Mouse (Mus musculus) embryonic facial prominence, embryonic 13.5 days (tissue): Measurements from ENCODE around the gene Serpina1a. TPM values are rescaled to one million over a fixed set of nuclear protein-coding genes. Genes with fewer than 3 reads are reported as not detected.
"Not testable (repeated sequence)": the region's sequence is repeated elsewhere in the genome, so short reads cannot be mapped to it uniquely, and the experiment has no call there.

Experiments
- ATAC-seq: fragments of 200-750 bp; cut with Nextera tagmentation; 2 replicates; pipeline ENCODE4 v1.8.0; 2017; ENCODE audit warnings: low read depth; ENCODE audit not compliant: insufficient number of reproducible peaks, insufficient read depth, low FRiP score, low TSS enrichment
- H3K27ac ChIP-seq: fragments of 300-500 bp; sonication (generic); 2 replicates; pipeline ENCODE4 v1.5.1; 2015; ENCODE audit warnings: moderate library complexity, mild to moderate bottlenecking, inconsistent platforms
- H3K27me3 ChIP-seq: fragments of 300-500 bp; sonication (generic); 2 replicates; pipeline ENCODE4 v1.6.1; 2015; ENCODE audit warnings: mild to moderate bottlenecking, inconsistent platforms
- H3K36me3 ChIP-seq: fragments of 300-500 bp; sonication (generic); 2 replicates; pipeline ENCODE4 v1.6.1; 2015; ENCODE audit warnings: mild to moderate bottlenecking, inconsistent platforms
- H3K4me1 ChIP-seq: fragments of 300-500 bp; sonication (generic); 2 replicates; pipeline ENCODE4 v1.6.1; 2015; ENCODE audit warnings: inconsistent platforms
- H3K4me2 ChIP-seq: fragments of 300-500 bp; sonication (generic); 2 replicates; pipeline ENCODE4 v1.6.1; 2015; ENCODE audit warnings: moderate library complexity, mild to moderate bottlenecking, inconsistent platforms
- H3K4me3 ChIP-seq: fragments of 300-500 bp; sonication (generic); 2 replicates; pipeline ENCODE4 v1.5.1; 2015; ENCODE audit warnings: mild to moderate bottlenecking, inconsistent platforms
- H3K9ac ChIP-seq: fragments of 300-500 bp; sonication (generic); 2 replicates; pipeline ENCODE4 v1.6.1; 2015; ENCODE audit warnings: mild to moderate bottlenecking, inconsistent platforms
- H3K9me3 ChIP-seq: fragments of 300-500 bp; sonication (generic); 2 replicates; pipeline ENCODE4 v1.6.1; 2016; ENCODE audit warnings: inconsistent platforms
- WGBS: fragments of 180-500 bp; shearing (Covaris S2); methylation state at CpG from one replicate; pipeline ENCODE4 v1.1.7; 2015; ENCODE audit warnings: mixed read lengths; 5-methylcytosine and 5-hydroxymethylcytosine counted together
- polyA plus RNA-seq: library from polyadenylated mRNA; unstranded; fragments of >200 nt; fragmentation: Nextera tagmentation; extraction: Ambion mirVana; gene quantifications from 2 replicates; pipeline ENCODE4 v1.2.1, GENCODE M21; 2015

Gene Serpina1a
- 13.0 TPM in 1 of 2 replicates, not detected in the other for polyA plus RNA-seq

DNA sequence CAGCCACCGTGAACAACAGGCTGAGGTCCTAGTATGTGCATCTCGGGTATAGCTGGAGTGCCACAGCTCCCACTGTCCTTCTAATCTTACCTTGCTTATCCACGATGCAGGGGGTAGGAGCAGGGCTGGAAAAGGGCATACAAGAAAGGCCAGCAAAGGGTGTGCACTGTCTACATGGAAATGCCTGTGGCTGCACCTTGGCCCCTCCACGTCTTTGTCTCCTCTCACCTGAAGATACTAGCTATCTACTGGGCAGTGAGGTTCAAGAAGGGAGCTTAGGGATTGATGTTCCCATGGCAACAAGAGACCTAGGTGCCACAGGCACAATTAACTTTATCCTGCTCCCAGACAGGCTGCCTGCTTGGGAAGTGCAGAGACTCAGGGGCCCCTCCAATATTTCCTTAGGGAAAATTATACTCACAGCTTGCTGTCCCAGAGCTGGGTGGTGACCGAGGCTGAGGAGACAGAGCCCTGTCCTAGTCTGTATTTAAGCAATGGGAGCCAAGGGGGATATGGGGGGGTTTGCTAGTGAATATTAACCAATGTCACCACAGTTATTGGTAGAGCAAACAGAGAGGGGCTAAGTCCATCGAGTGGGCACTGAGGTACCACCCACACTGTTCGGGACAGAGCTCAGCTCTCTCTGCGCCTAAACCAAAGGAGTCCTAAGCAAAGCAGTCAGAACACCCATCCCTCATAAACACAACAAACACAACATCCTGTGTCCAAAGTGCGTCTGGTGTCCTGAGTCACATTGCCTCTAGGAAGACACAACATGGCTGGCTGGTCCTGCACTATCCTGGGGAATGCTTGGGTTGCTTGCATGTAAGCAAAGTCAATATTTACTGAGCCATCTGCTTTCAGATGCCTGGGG lies at the start of gene Serpina1a:
TSS of gene Serpina1a (minus strand) at position 462 of the 874 bp plus-strand sequence.
- not testable (repeated sequence) for H3K27ac ChIP-seq, ATAC-seq, H3K27me3 ChIP-seq, H3K4me1 ChIP-seq, H3K9me3 ChIP-seq, H3K4me3 ChIP-seq, H3K9ac ChIP-seq, H3K4me2 ChIP-seq, H3K36me3 ChIP-seq
- 82% methylated on average over 9 of the region's 9 CpGs for WGBS

DNA sequence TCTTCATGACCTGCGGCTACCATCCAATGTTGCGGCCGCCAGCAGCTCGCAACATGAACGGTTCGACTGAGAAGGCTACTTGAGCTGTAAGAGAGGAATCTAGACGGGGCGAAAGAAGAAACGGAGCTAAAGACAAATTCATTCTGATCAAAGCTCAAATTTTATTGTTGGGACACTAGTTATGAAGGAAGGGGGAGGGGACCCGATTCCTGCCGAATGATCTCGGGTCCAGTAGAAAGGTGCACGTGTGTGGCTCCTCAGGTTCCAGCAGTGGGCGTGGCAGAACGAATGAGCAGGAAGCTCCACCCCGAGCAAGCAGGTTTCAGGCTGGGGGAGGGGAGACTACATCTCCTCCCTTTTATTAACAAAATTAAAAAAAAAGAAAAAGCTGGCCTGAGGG lies 45.8 kb upstream of the Serpina1a start:
- not testable (repeated sequence) for H3K9ac ChIP-seq, H3K27ac ChIP-seq, H3K4me1 ChIP-seq, H3K9me3 ChIP-seq, ATAC-seq, H3K4me2 ChIP-seq, H3K4me3 ChIP-seq, H3K27me3 ChIP-seq, H3K36me3 ChIP-seq
- WGBS, result 93% methylated on average over 12 of the region's 16 CpGs

DNA sequence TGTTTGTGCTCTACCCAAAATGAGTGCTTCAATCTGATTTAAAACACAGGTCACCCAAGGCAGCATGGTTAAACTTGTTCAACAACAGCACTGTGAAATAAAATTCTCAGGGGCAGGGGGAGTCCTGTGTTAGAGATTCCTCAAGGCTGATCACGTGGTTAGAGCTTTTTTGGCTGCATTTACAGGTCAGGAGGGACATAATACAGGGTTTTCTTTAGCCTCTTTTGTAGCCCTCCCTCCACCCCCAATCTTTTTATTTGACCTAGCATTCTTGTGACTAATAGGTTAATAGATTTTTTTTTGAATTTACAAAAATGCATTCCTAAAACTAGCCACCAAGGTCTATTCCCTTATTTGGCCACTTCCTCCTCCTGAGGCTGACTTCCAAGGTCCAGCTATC lies 44.4 kb upstream of the Serpina1a start:
- H3K36me3 ChIP-seq, ATAC-seq, H3K4me3 ChIP-seq, H3K4me1 ChIP-seq, H3K27me3 ChIP-seq, H3K27ac ChIP-seq, H3K9ac ChIP-seq, H3K9me3 ChIP-seq, H3K4me2 ChIP-seq: not testable (repeated sequence)
- 28% methylated on average over 1 of the region's 1 CpGs for WGBS

DNA sequence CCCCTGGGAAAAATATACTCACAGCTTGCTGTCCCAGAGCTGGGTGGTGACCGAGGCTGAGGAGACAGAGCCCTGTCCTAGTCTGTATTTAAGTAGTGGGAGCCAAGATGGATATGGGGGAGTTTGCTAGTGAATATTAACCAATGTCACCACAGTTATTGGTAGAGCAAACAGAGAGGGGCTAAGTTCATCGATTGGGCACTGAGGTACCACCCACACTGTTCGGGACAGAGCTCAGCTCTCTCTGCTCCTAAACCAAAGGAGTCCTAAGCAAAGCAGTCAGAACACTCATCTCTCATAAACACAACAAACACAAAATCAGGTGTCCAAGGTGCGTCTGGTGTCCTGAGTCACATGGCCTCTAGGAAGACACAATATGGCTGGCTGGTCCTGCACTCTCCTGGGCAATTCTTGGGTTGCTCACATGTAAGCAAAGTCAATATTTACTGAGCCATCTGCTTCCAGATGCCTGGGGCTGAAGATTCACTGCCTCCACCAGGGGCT lies 41.5 kb upstream of the Serpina1a start, which contains the start of gene Serpina1c:
TSS of gene Serpina1c (minus strand) at position 51 of the 504 bp plus-strand sequence.
- H3K9ac ChIP-seq, H3K9me3 ChIP-seq, H3K36me3 ChIP-seq, H3K4me2 ChIP-seq, H3K27ac ChIP-seq, H3K4me3 ChIP-seq, H3K27me3 ChIP-seq, H3K4me1 ChIP-seq, ATAC-seq: not testable (repeated sequence)
- 83% methylated on average over 4 of the region's 4 CpGs for whole genome bisulfite sequencing

DNA sequence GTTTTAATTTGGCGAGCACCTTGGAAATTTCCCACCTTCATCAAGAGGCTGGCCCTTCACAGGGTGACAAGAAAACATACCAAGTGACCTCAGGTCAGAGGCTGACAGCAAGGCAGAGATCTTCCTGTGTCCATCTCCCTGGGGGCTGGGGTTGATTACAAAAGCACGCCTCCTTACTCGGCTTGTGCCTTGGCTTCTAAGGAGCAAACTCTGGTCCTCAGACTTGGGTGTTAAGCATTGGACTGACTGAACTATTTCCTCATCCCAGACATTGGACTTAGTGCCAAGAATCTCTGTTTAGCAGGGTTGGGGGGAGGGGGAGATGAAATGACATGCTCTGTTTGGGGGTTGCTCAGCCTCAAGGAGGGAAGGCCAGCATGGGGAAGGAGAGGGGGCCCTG lies 38.6 kb upstream of the Serpina1a start:
- not testable (repeated sequence) for ATAC-seq, H3K27me3 ChIP-seq, H3K27ac ChIP-seq, H3K9me3 ChIP-seq, H3K36me3 ChIP-seq, H3K4me2 ChIP-seq, H3K4me1 ChIP-seq, H3K9ac ChIP-seq, H3K4me3 ChIP-seq
- 94% methylated on average over 3 of the region's 3 CpGs for WGBS

- not testable (repeated sequence) for H3K4me3 ChIP-seq, H3K36me3 ChIP-seq, H3K4me2 ChIP-seq, H3K9me3 ChIP-seq, ATAC-seq, H3K4me1 ChIP-seq, H3K9ac ChIP-seq, H3K27ac ChIP-seq, H3K27me3 ChIP-seq
- 81% methylated on average over 1 of the region's 1 CpGs for WGBS
Observed at GRCm38 (mm10) chr12:103866873-103867272, 3.5 kb upstream of the Serpina1a start.

- Histone ChIP-seq H3K36me3 (no peaks in the 10 kb centered on the region), H3K27me3 (no peaks in the 10 kb centered on the region), H3K4me2 (no peak overlapping the region), H3K9ac (no peak overlapping the region), H3K4me3 (no peak overlapping the region), H3K4me1 (no peaks in the 10 kb centered on the region), H3K27ac (no peak overlapping the region), H3K9me3 (no peaks in the 10 kb centered on the region)
- 56% methylated on average over 3 of the region's 3 CpGs for WGBS
- no peak for ATAC-seq
Observed at GRCm38 (mm10) chr12:103860976-103861375, 2.4 kb downstream of the Serpina1a start.

- 85% methylated on average over 3 of the region's 4 CpGs for WGBS
Observed at GRCm38 (mm10) chr12:103860571-103860970, 2.8 kb downstream of the Serpina1a start.

GRCm38 (mm10) chr12:103859584-103859983 lies 3.8 kb downstream of the Serpina1a start:
- not testable (repeated sequence) for H3K4me3 ChIP-seq, H3K36me3 ChIP-seq, H3K27ac ChIP-seq, H3K27me3 ChIP-seq, ATAC-seq, H3K9me3 ChIP-seq, H3K4me1 ChIP-seq, H3K4me2 ChIP-seq, H3K9ac ChIP-seq
- 69% methylated on average over 3 of the region's 3 CpGs for WGBS

More at GRCm38 (mm10) chr12:103860571-103860970, 2.8 kb downstream of the Serpina1a start:
- H3K27me3 ChIP-seq, H3K27ac ChIP-seq, H3K4me2 ChIP-seq, H3K4me3 ChIP-seq, ATAC-seq, H3K9me3 ChIP-seq, H3K9ac ChIP-seq, H3K36me3 ChIP-seq, H3K4me1 ChIP-seq: not testable (repeated sequence)

DNA sequence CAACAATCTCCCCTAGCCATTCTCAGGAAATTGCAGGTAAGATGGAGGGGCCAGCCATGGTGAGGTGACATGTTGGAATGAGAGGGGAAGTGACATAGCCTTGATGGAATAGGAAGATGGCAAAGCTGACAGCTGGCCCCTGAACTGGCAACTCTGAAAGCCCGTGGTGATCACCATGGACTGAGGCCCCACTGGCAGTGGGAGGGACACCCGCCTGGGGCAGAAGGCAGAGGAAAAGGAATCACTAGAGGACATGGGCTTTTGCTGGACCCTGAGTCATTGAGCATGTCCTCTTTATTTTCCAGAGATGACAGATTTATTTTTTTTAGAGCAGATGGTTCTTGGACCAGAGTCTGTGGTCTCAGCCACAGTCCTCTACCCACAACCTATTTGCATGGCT lies 10.3 kb downstream of the Serpina1a start:
- ATAC-seq, H3K27me3 ChIP-seq, H3K4me2 ChIP-seq, H3K36me3 ChIP-seq, H3K9ac ChIP-seq, H3K27ac ChIP-seq, H3K9me3 ChIP-seq, H3K4me3 ChIP-seq, H3K4me1 ChIP-seq: not testable (repeated sequence)
- 85% methylated on average over 2 of the region's 2 CpGs for WGBS

- ATAC-seq, H3K36me3 ChIP-seq, H3K9me3 ChIP-seq, H3K27ac ChIP-seq, H3K4me2 ChIP-seq, H3K9ac ChIP-seq, H3K4me1 ChIP-seq, H3K4me3 ChIP-seq, H3K27me3 ChIP-seq: not testable (repeated sequence)
- WGBS, result 77% methylated on average over 4 of the region's 4 CpGs
Observed at GRCm38 (mm10) chr12:103830273-103830672, 33.1 kb downstream of the Serpina1a start, which contains the start of gene Serpina1b. Gene Serpina1b, minus strand, starts transcription at chr12:103830373.
